Mouse (Mus musculus) ES-CJ7 (cell line): ENCODE results near the gene Moap1.

Experiments used
- DNase-seq: peaks from one replicate; pipeline ENCODE4 v3.0.0; 2011; ENCODE audit warnings: low read depth, low spot score

Moap1 gene

GRCm38 (mm10) chr12:102742056-102742455, 1.4 kb downstream of the Moap1 start:
- no peak for DNase-seq

- DNase-seq: no peak
Observed at GRCm38 (mm10) chr12:102740285-102740684, 3.2 kb downstream of the Moap1 start.

- DNase-seq: no peak
Observed at GRCm38 (mm10) chr12:102739096-102739495, 4.4 kb downstream of the Moap1 start.

- DNase-seq: peak; percentile 87
Observed at GRCm38 (mm10) chr12:102733381-102733780, 10.1 kb downstream of the Moap1 start.

- DNase-seq: peak; percentile 73
Observed at GRCm38 (mm10) chr12:102730798-102731619, 12.5 kb downstream of the Moap1 start.

- DNase-seq: peak; percentile 99
Observed at GRCm38 (mm10) chr12:102729855-102730797, 13.3 kb downstream of the Moap1 start.

- peak; percentile 67 for DNase-seq
Observed at GRCm38 (mm10) chr12:102725761-102726175, 17.7 kb downstream of the Moap1 start.

GRCm38 (mm10) chr12:102725146-102725545, 18.3 kb downstream of the Moap1 start:
- peak; percentile 83 for DNase-seq

GRCm38 (mm10) chr12:102723861-102724260, 19.6 kb downstream of the Moap1 start:
- no peak for DNase-seq

- DNase-seq: peak; percentile 60
Observed at GRCm38 (mm10) chr12:102722966-102723365, 20.5 kb downstream of the Moap1 start.

- DNase-seq: peak; percentile 63
Observed at GRCm38 (mm10) chr12:102722451-102722850, 21.0 kb downstream of the Moap1 start.

GRCm38 (mm10) chr12:102719552-102720315, 23.7 kb downstream of the Moap1 start:
- DNase-seq: peak; percentile 90

GRCm38 (mm10) chr12:102714654-102715395, 28.6 kb downstream of the Moap1 start:
- DNase-seq: peak; percentile 60

- peak; percentile 92 for DNase-seq
Observed at GRCm38 (mm10) chr12:102714116-102714515, 29.3 kb downstream of the Moap1 start.

GRCm38 (mm10) chr12:102713153-102713865, 30.2 kb downstream of the Moap1 start:
- no peak for DNase-seq

GRCm38 (mm10) chr12:102710851-102711375, 32.5 kb downstream of the Moap1 start:
- DNase-seq: peak; percentile 46

- DNase-seq: peak; percentile 66
Observed at GRCm38 (mm10) chr12:102709896-102710295, 33.6 kb downstream of the Moap1 start.

- DNase-seq: no peak
Observed at GRCm38 (mm10) chr12:102708220-102708619, 35.2 kb downstream of the Moap1 start.

GRCm38 (mm10) chr12:102706833-102707463, 36.5 kb downstream of the Moap1 start:
- DNase-seq: peak; percentile 97
